Mouse (Mus musculus) spleen, adult 2 months (tissue): ENCODE measurements at regions not wholly inside any gene's neighbourhood (a gene's known extent, or its start where the extent isn't known, plus 50 kb on each side); places are given as distances from the start of the nearest gene placed in this dataset.

Source experiments
- CTCF ChIP-seq: fragments of 200-500 bp; IDR thresholded peaks from 2 replicates; pipeline ENCODE4 v1.5.1; 2011; ENCODE audit warnings: mild to moderate bottlenecking, inconsistent platforms; ENCODE audit not compliant: insufficient read depth, insufficient read length, insufficient replicate concordance; ENCODE audit errors: extremely low read depth
- POLR2A ChIP-seq: fragments of 200-500 bp; IDR thresholded peaks from 2 replicates; pipeline ENCODE4 v1.6.1; 2011; ENCODE audit warnings: low read depth, low read length, inconsistent platforms

DNA sequence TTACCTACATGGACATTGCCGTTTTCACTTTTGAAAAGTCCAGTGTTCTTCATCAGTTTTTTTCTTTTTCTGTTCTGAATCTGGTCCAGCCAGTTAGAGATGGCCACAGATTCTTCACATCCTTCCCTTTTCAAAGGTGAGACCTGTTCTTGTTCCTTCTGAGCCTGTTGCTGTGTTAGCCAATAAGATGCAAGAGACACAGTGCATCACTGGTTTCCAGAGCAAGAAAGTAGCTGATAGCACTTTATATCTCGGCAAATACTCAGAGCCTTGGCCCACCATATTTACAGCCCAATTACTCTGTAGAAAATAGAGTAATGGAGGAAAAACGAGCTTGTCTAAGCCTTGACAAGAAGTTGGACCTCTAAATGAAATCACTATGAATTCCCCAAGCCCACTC is 180.7 kb upstream of the Fbxl17 start:
- TF ChIP-seq CTCF (no peak), POLR2A (no peak)
